Mouse (Mus musculus): ENCODE measurements at regions not wholly inside any gene's neighbourhood (a gene's known extent, or its start where the extent isn't known, plus 50 kb on each side); places are given as distances from the start of the nearest gene placed in this dataset.

- TF ChIP-seq MYOG (IDR thresholded peaks at IDR 0.05; ENCODE audit: control insufficient read depth, extremely low read depth, insufficient read length): no peak
- no peak for TF ChIP-seq MAX (IDR thresholded peaks at IDR 0.05)
- no peak for TF ChIP-seq FOSL1 (IDR thresholded peaks at IDR 0.05; ENCODE audit: insufficient read depth, low read length, poor library complexity, severe bottlenecking)
- TF ChIP-seq CTCF (IDR thresholded peaks at IDR 0.05; ENCODE audit: control insufficient read depth, insufficient read depth, insufficient read length): no peak
- no peak for TF ChIP-seq USF1 (IDR thresholded peaks at IDR 0.05; ENCODE audit: low read depth)
- no peak for TF ChIP-seq MYOD1 (IDR thresholded peaks at IDR 0.05; ENCODE audit: control insufficient read depth, insufficient read length, low read depth)
- TF ChIP-seq CEBPB (IDR thresholded peaks at IDR 0.05; ENCODE audit: low read depth): no peak
- Histone ChIP-seq H3K27me3 (ENCODE audit: control insufficient read depth, insufficient read depth, insufficient read length) (no peaks in the 10 kb centered on the region), H3K79me2 (ENCODE audit: control insufficient read depth, insufficient read depth) (no peaks in the 10 kb centered on the region), H3K36me3 (ENCODE audit: control insufficient read depth, insufficient read depth) (no peaks in the 10 kb centered on the region), H3K4me3 (ENCODE audit: insufficient read depth, poor library complexity, severe bottlenecking) (no peak overlapping the region), H3K79me3 (ENCODE audit: low read depth) (no peaks in the 10 kb centered on the region), H3ac (ENCODE audit: control insufficient read depth, insufficient read length, low read depth) (no peak overlapping the region)
Measured at GRCm38 (mm10) chr8:90657116-90657515, 160.1 kb downstream of the Gm19935 start.

- Histone ChIP-seq H3ac (ENCODE audit: control insufficient read depth, insufficient read length, low read depth) (no peak overlapping the region), H3K79me3 (ENCODE audit: low read depth) (no peaks in the 10 kb centered on the region), H3K4me3 (ENCODE audit: insufficient read depth, poor library complexity, severe bottlenecking) (no peak overlapping the region), H3K36me3 (ENCODE audit: control insufficient read depth, insufficient read depth) (no peaks in the 10 kb centered on the region), H3K79me2 (ENCODE audit: control insufficient read depth, insufficient read depth) (no peaks in the 10 kb centered on the region), H3K27me3 (ENCODE audit: control insufficient read depth, insufficient read depth, insufficient read length) (no peaks in the 10 kb centered on the region)
- no peak for TF ChIP-seq MYOD1 (IDR thresholded peaks at IDR 0.05; ENCODE audit: control insufficient read depth, insufficient read length, low read depth)
- TF ChIP-seq MYOG (IDR thresholded peaks at IDR 0.05; ENCODE audit: control insufficient read depth, extremely low read depth, insufficient read length): no peak
- no peak for TF ChIP-seq CEBPB (IDR thresholded peaks at IDR 0.05; ENCODE audit: low read depth)
- no peak for TF ChIP-seq MAX (IDR thresholded peaks at IDR 0.05)
- TF ChIP-seq USF1 (IDR thresholded peaks at IDR 0.05; ENCODE audit: low read depth): no peak
- TF ChIP-seq CTCF (IDR thresholded peaks at IDR 0.05; ENCODE audit: control insufficient read depth, insufficient read depth, insufficient read length): no peak
- no peak for TF ChIP-seq FOSL1 (IDR thresholded peaks at IDR 0.05; ENCODE audit: insufficient read depth, low read length, poor library complexity, severe bottlenecking)
Measured at GRCm38 (mm10) chr8:90656436-90657090, 160.6 kb downstream of the Gm19935 start.

GRCm38 (mm10) chr8:90654786-90655185 is 162.4 kb downstream of the Gm19935 start:
- Histone ChIP-seq H3K27me3 (ENCODE audit: control insufficient read depth, insufficient read depth, insufficient read length) (no peaks in the 10 kb centered on the region), H3K79me3 (ENCODE audit: low read depth) (no peaks in the 10 kb centered on the region), H3K36me3 (ENCODE audit: control insufficient read depth, insufficient read depth) (no peaks in the 10 kb centered on the region), H3K4me3 (ENCODE audit: insufficient read depth, poor library complexity, severe bottlenecking) (no peak overlapping the region), H3K79me2 (ENCODE audit: control insufficient read depth, insufficient read depth) (no peaks in the 10 kb centered on the region), H3ac (ENCODE audit: control insufficient read depth, insufficient read length, low read depth) (no peak overlapping the region)
- TF ChIP-seq USF1 (IDR thresholded peaks at IDR 0.05; ENCODE audit: low read depth) (no peak), MYOD1 (IDR thresholded peaks at IDR 0.05; ENCODE audit: control insufficient read depth, insufficient read length, low read depth) (no peak), CEBPB (IDR thresholded peaks at IDR 0.05; ENCODE audit: low read depth) (no peak), MAX (IDR thresholded peaks at IDR 0.05) (no peak), CTCF (IDR thresholded peaks at IDR 0.05; ENCODE audit: control insufficient read depth, insufficient read depth, insufficient read length) (no peak), FOSL1 (IDR thresholded peaks at IDR 0.05; ENCODE audit: insufficient read depth, low read length, poor library complexity, severe bottlenecking) (no peak), MYOG (IDR thresholded peaks at IDR 0.05; ENCODE audit: control insufficient read depth, extremely low read depth, insufficient read length) (no peak)

GRCm38 (mm10) chr8:90642392-90642791 is 174.8 kb downstream of the Gm19935 start:
- Histone ChIP-seq H3ac (ENCODE audit: control insufficient read depth, insufficient read length, low read depth) (no peak overlapping the region), H3K4me3 (ENCODE audit: insufficient read depth, poor library complexity, severe bottlenecking) (no peak overlapping the region), H3K27me3 (ENCODE audit: control insufficient read depth, insufficient read depth, insufficient read length) (no peaks in the 10 kb centered on the region), H3K79me2 (ENCODE audit: control insufficient read depth, insufficient read depth) (no peaks in the 10 kb centered on the region), H3K36me3 (ENCODE audit: control insufficient read depth, insufficient read depth) (no peaks in the 10 kb centered on the region), H3K79me3 (ENCODE audit: low read depth) (no peaks in the 10 kb centered on the region)
- TF ChIP-seq FOSL1 (IDR thresholded peaks at IDR 0.05; ENCODE audit: insufficient read depth, low read length, poor library complexity, severe bottlenecking) (no peak), MYOG (IDR thresholded peaks at IDR 0.05; ENCODE audit: control insufficient read depth, extremely low read depth, insufficient read length) (no peak), MYOD1 (IDR thresholded peaks at IDR 0.05; ENCODE audit: control insufficient read depth, insufficient read length, low read depth) (no peak), CEBPB (IDR thresholded peaks at IDR 0.05; ENCODE audit: low read depth) (no peak), CTCF (IDR thresholded peaks at IDR 0.05; ENCODE audit: control insufficient read depth, insufficient read depth, insufficient read length) (no peak), USF1 (IDR thresholded peaks at IDR 0.05; ENCODE audit: low read depth) (no peak), MAX (IDR thresholded peaks at IDR 0.05) (no peak)

GRCm38 (mm10) chr8:90636770-90637169 is 180.4 kb downstream of the Gm19935 start:
- Histone ChIP-seq H3K4me3 (ENCODE audit: insufficient read depth, poor library complexity, severe bottlenecking) (no peak overlapping the region), H3K79me3 (ENCODE audit: low read depth) (no peaks in the 10 kb centered on the region), H3K79me2 (ENCODE audit: control insufficient read depth, insufficient read depth) (no peaks in the 10 kb centered on the region), H3K27me3 (ENCODE audit: control insufficient read depth, insufficient read depth, insufficient read length) (no peaks in the 10 kb centered on the region), H3ac (ENCODE audit: control insufficient read depth, insufficient read length, low read depth) (no peak overlapping the region), H3K36me3 (ENCODE audit: control insufficient read depth, insufficient read depth) (no peaks in the 10 kb centered on the region)
- TF ChIP-seq CEBPB (IDR thresholded peaks at IDR 0.05; ENCODE audit: low read depth) (no peak), FOSL1 (IDR thresholded peaks at IDR 0.05; ENCODE audit: insufficient read depth, low read length, poor library complexity, severe bottlenecking) (no peak), MAX (IDR thresholded peaks at IDR 0.05) (no peak), MYOD1 (IDR thresholded peaks at IDR 0.05; ENCODE audit: control insufficient read depth, insufficient read length, low read depth) (no peak), CTCF (IDR thresholded peaks at IDR 0.05; ENCODE audit: control insufficient read depth, insufficient read depth, insufficient read length) (no peak), USF1 (IDR thresholded peaks at IDR 0.05; ENCODE audit: low read depth) (no peak), MYOG (IDR thresholded peaks at IDR 0.05; ENCODE audit: control insufficient read depth, extremely low read depth, insufficient read length) (no peak)

Data from C2C12 (cell line).